Mouse (Mus musculus) lung, embryonic 14.5 days (tissue): ENCODE data around the gene Gm21885. TPM values are rescaled to one million over a fixed set of nuclear protein-coding genes. Genes with fewer than 3 reads are reported as not detected.
A peak's percentile ranks its signal among the peaks of the same experiment; 100 is the strongest.

Source experiments
- ATAC-seq: fragments of 200-750 bp; cut with Nextera tagmentation; 2 replicates; pipeline ENCODE4 v1.8.0; 2017; ENCODE audit warnings: mild to moderate bottlenecking, moderate TSS enrichment, moderate library complexity; ENCODE audit not compliant: insufficient read depth
- DNase-seq: peaks from one replicate; pipeline ENCODE4 v3.0.0-alpha.2; 2015
- H3K27ac ChIP-seq: fragments of 300-500 bp; sonication (generic); 2 replicates; pipeline ENCODE4 v1.5.1; 2014; ENCODE audit warnings: low read depth, mild to moderate bottlenecking, moderate library complexity
- H3K27me3 ChIP-seq: fragments of 300-500 bp; sonication (generic); 2 replicates; pipeline ENCODE4 v1.6.1; 2014; ENCODE audit warnings: low read length, control low read depth; ENCODE audit not compliant: insufficient read depth
- H3K36me3 ChIP-seq: fragments of 300-500 bp; sonication (generic); 2 replicates; pipeline ENCODE4 v1.6.1; 2014; ENCODE audit warnings: control low read depth; ENCODE audit not compliant: insufficient read depth
- H3K4me1 ChIP-seq: fragments of 300-500 bp; sonication (generic); 2 replicates; pipeline ENCODE4 v1.6.1; 2014; ENCODE audit warnings: antibody characterized with exemption, control low read depth; ENCODE audit not compliant: insufficient read depth
- H3K4me2 ChIP-seq: fragments of 300-500 bp; sonication (generic); 2 replicates; pipeline ENCODE4 v1.6.1; 2014; ENCODE audit warnings: mild to moderate bottlenecking
- H3K4me3 ChIP-seq: fragments of 300-500 bp; sonication (generic); 2 replicates; pipeline ENCODE4 v1.5.1; 2014; ENCODE audit warnings: low read depth, low read length
- H3K9ac ChIP-seq: fragments of 300-500 bp; sonication (generic); 2 replicates; pipeline ENCODE4 v1.6.1; 2014
- H3K9me3 ChIP-seq: fragments of 300-500 bp; sonication (generic); 2 replicates; pipeline ENCODE4 v1.6.1; 2016; ENCODE audit warnings: low read depth, low read length, control low read depth
- CTCF ChIP-seq: IDR thresholded peaks from 2 replicates; pipeline ENCODE4 v1.5.1; 2016; ENCODE audit warnings: antibody characterized with exemption, low read depth
- WGBS: fragments of 180-500 bp; shearing (Covaris S2); extraction: QIAGEN DNeasy Blood & Tissue Kit; methylation state at CpG from one replicate; pipeline ENCODE4 v1.1.7; 2014; 5-methylcytosine and 5-hydroxymethylcytosine counted together
- polyA plus RNA-seq: library from polyadenylated mRNA; unstranded; fragments of >200 nt; fragmentation: Nextera tagmentation; extraction: Ambion mirVana; gene quantifications from 2 replicates; pipeline ENCODE4 v1.2.1, GENCODE M21; 2014

The Gm21885 gene
- polyA plus RNA-seq, 1 experiment from 2014 or later, result 0.41 TPM

- H3K9me3 ChIP-seq, result no peaks in the 10 kb centered on the region
- H3K36me3 ChIP-seq, result peaks cover 9% of the 10 kb centered on the region; the same call in 1 of the 2 replicates
- H3K9ac ChIP-seq, result no peak overlapping the region
- H3K4me1 ChIP-seq, result peaks cover 14% of the 10 kb centered on the region
- no peak overlapping the region for H3K4me3 ChIP-seq
- no peak overlapping the region for H3K4me2 ChIP-seq
- DNase-seq, result no peak
- H3K27me3 ChIP-seq, result no peaks in the 10 kb centered on the region
- WGBS, result 77% methylated on average over 5 of the region's 5 CpGs
- no peak for ATAC-seq
- TF ChIP-seq CTCF, result no peak
- no peak overlapping the region for H3K27ac ChIP-seq
These were observed 36.4 kb downstream of the Gm21885 start for GRCm38 (mm10) chr11:94318056-94318455.

DNA sequence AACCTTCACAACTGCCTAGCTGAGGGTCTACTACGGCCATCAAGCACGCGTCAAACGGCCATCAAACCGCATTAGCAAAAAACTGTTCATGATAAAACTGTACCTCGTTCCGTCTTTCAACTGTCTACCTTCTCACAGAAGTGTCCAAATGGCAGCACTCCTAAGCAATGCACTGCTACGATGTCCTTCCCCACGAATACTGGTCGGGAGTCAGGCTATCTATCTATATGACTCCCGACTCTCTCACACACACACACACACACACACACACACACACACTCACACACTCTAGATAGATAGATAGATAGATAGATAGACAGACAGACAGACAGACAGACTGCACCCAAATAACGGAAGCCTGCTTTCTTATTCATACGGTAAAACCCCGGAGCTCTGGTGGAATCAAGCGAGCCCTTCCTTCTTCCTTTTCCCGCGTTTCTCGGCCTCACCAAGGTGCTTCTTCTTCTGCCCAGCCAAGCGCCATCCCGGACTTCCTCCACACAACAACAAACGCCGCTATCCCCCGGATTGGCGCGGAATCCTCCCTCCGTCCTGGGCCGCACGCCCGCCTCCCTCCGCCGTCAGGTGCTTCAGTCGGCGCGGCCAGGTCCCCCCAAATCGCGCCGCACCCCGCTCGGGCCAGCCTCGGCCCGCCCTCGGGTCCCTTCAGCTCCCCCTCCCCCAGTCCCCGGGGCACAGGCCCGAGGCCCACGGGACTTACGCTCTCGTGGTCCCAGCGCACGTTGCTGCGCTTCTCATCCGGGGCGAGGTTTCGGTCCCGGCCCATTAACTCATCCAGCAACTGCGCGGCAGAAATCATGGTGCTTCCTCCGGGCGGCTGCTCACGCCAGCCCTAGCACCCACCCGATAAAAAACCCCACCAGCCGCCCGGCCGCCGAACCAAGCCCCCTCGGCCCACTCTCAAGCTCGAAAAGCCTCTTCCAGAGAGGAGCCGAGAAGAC lies 39.6 kb downstream of the Gm21885 start:
- Histone ChIP-seq H3K4me2 (peak overlapping the region; percentile 78), H3K9ac (peak overlapping the region; percentile 100), H3K27ac (peak overlapping the region; percentile 98), H3K4me1 (peaks cover 10% of the 10 kb centered on the region), H3K4me3 (peak overlapping the region; percentile 99), H3K27me3 (no peaks in the 10 kb centered on the region), H3K36me3 (peaks cover 9% of the 10 kb centered on the region; the same call in 1 of the 2 replicates), H3K9me3 (no peaks in the 10 kb centered on the region)
- ATAC-seq, result peak; percentile 68
- under 1% methylated on average over 65 of the region's 67 CpGs for WGBS
- peak; percentile 60 for DNase-seq
- no peak for TF ChIP-seq CTCF

DNA sequence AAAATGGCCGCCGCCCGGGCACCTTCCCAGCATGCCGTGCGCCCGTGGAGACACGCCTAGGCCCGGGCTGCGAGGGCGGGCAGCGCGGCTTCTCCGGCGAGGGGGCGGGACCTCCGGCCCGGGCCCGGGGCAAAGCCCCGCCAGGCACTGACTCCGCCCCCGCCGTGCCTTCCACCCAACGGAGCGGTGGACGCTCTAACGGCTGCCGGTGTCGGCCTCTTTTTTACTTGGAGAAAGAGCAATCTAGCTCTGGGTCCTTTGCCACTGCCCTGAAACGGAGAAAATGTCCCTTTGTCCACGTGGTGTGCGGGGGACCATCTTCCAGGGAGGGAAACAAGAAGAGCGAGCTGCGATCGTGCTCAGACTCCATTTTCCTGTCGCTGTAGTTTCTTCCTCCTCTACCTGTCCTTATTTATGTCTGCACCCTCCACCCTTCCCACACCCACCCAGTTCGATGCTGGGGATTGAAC lies 40.3 kb downstream of the Gm21885 start, which contains the start of gene Luc7l3:
Gene Luc7l3, minus strand, starts transcription at position 58 of the 470 bp plus-strand sequence.
- peak within 1 kb of the TSS; percentile 78 for H3K4me2 ChIP-seq
- under 1% methylated on average over 36 of the region's 36 CpGs for WGBS
- TF ChIP-seq CTCF, result no peak
- peak within 1 kb of the TSS; percentile 100 for H3K9ac ChIP-seq
- no peaks in the 10 kb centered on the region for H3K27me3 ChIP-seq
- peak within 1 kb of the TSS; percentile 99 for H3K4me3 ChIP-seq
- H3K4me1 ChIP-seq, result peaks cover 13% of the 10 kb centered on the region; the same call in 1 of the 2 replicates
- peaks cover 9% of the 10 kb centered on the region; the same call in 1 of the 2 replicates for H3K36me3 ChIP-seq
- no peaks in the 10 kb centered on the region for H3K9me3 ChIP-seq
- peak; percentile 96 for ATAC-seq
- DNase-seq, result peak; percentile 97
- peak within 1 kb of the TSS; percentile 98 for H3K27ac ChIP-seq

DNA sequence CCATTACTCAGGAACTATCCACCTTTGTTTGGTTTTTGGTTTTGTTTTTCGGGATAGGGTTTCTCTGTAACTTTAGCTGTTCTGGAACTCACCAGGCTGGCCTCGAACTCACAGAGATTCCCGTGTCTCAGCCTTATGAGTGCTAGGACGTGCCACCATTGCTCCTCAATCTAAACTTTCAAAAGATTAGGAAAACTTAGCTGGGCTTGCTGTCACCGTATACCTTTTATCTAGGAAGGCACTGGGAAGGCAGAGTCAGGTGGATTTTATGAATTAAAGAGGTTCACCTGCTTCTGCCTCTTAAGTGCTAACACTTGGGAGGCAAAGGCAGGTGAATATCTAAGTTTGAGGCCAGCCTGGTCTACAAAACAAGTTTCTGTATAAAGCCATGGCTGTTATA lies 41.0 kb downstream of the Gm21885 start:
- no peak for TF ChIP-seq CTCF
- Histone ChIP-seq H3K4me1 (peaks cover 10% of the 10 kb centered on the region; the same call in 1 of the 2 replicates), H3K9me3 (no peaks in the 10 kb centered on the region), H3K27ac (peak overlapping the region; percentile 98), H3K4me2 (peak overlapping the region; percentile 78), H3K36me3 (peaks cover 9% of the 10 kb centered on the region; the same call in 1 of the 2 replicates), H3K27me3 (no peaks in the 10 kb centered on the region), H3K4me3 (peak overlapping the region; percentile 99), H3K9ac (peak overlapping the region; percentile 100)
- no peak for DNase-seq
- no peak for ATAC-seq
- 33% methylated on average over 5 of the region's 5 CpGs for WGBS

GRCm38 (mm10) chr11:94323271-94323925 lies 41.7 kb downstream of the Gm21885 start:
- Histone ChIP-seq H3K27me3 (no peaks in the 10 kb centered on the region), H3K9me3 (no peaks in the 10 kb centered on the region), H3K36me3 (peaks cover 9% of the 10 kb centered on the region; the same call in 1 of the 2 replicates), H3K9ac (peak overlapping the region; percentile 100; the same call in 1 of the 2 replicates), H3K4me1 (0 out of 2 replicates have a peak, but pooled peaks cover 10% of the 10 kb centered on the region), H3K27ac (peak overlapping the region; percentile 98; the same call in 1 of the 2 replicates), H3K4me2 (no peak overlapping the region), H3K4me3 (no peak overlapping the region)
- ATAC-seq (no peak), DNase-seq (no peak)
- TF ChIP-seq CTCF, result no peak
- WGBS, result 80% methylated on average over 5 of the region's 5 CpGs

DNA sequence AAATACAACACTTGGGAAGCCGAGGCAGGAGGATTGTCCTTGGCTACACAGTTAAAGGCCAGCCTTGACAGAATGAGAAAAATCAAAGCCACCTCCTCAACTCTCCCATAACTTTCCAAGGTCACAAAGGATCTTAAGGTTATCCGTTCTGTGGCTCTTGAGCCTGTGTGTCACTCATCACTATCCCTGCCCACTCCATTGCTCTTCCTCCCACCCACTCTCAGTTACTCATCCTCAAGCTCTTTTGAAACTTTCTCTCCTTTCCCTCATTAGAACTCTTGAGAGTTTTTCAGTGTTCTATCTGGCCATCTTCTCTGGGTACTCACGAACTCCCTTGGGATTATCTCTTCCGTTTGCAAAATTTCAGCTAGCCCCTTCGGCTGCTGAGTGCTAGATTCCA lies 42.9 kb downstream of the Gm21885 start:
- no peak for ATAC-seq

More for the DNA sequence above, 42.9 kb downstream of the Gm21885 start:
- TF ChIP-seq CTCF, result no peak
- Histone ChIP-seq H3K27me3 (no peaks in the 10 kb centered on the region), H3K36me3 (no peaks in the 10 kb centered on the region), H3K9ac (no peak overlapping the region), H3K4me1 (peaks cover 15% of the 10 kb centered on the region; the same call in 1 of the 2 replicates), H3K4me2 (no peak overlapping the region), H3K9me3 (no peaks in the 10 kb centered on the region), H3K27ac (no peak overlapping the region), H3K4me3 (no peak overlapping the region)
- no peak for DNase-seq
- WGBS, result 83% methylated on average over 5 of the region's 5 CpGs
